Mouse (Mus musculus) forebrain, embryonic 11.5 days (tissue): ENCODE measurements around the gene Tinf2. TPM values are rescaled to one million over a fixed set of nuclear protein-coding genes. Genes with fewer than 3 reads are reported as not detected.
A peak's percentile ranks its signal among the peaks of the same experiment; 100 is the strongest.

Experiments
- ATAC-seq: fragments of 200-750 bp; cut with Nextera tagmentation; replicated peaks from 2 replicates; pipeline ENCODE4 v1.8.0; 2017; ENCODE audit warnings: moderate TSS enrichment; ENCODE audit not compliant: low FRiP score
- DNase-seq: peaks from one replicate; pipeline ENCODE4 v3.0.0-alpha.2; 2017; ENCODE audit warnings: low spot score
- H3K27ac ChIP-seq: fragments of 300-500 bp; sonication (generic); 2 replicates; pipeline ENCODE4 v1.5.1; 2014; ENCODE audit warnings: low read depth, low read length
- H3K27me3 ChIP-seq: fragments of 300-500 bp; sonication (generic); 2 replicates; pipeline ENCODE4 v1.6.1; 2014; ENCODE audit warnings: mild to moderate bottlenecking, low read length, mixed read lengths; ENCODE audit not compliant: control insufficient read depth, insufficient read depth
- H3K36me3 ChIP-seq: fragments of 300-500 bp; sonication (generic); 2 replicates; pipeline ENCODE4 v1.6.1; 2014; ENCODE audit warnings: mild to moderate bottlenecking, low read length, moderate library complexity, mixed read lengths; ENCODE audit not compliant: control insufficient read depth, insufficient read depth
- H3K4me1 ChIP-seq: fragments of 300-500 bp; sonication (generic); replicated peaks from 2 replicates; pipeline ENCODE4 v1.6.1; 2014; ENCODE audit warnings: low read length, mixed read lengths; ENCODE audit not compliant: control insufficient read depth, insufficient read depth
- H3K4me2 ChIP-seq: fragments of 300-500 bp; sonication (generic); 2 replicates; pipeline ENCODE4 v1.6.1; 2014; ENCODE audit warnings: low read depth, mild to moderate bottlenecking, low read length, moderate library complexity, mixed read lengths; ENCODE audit not compliant: severe bottlenecking
- H3K4me3 ChIP-seq: fragments of 300-500 bp; sonication (generic); 2 replicates; pipeline ENCODE4 v1.5.1; 2014; ENCODE audit warnings: low read depth, low read length
- H3K9ac ChIP-seq: fragments of 300-500 bp; sonication (generic); 2 replicates; pipeline ENCODE4 v1.6.1; 2014; ENCODE audit warnings: low read length
- H3K9me3 ChIP-seq: fragments of 300-500 bp; sonication (generic); 2 replicates; pipeline ENCODE4 v1.6.1; 2016; ENCODE audit warnings: low read length, mixed read lengths; ENCODE audit not compliant: control insufficient read depth
- WGBS: fragments of 180-500 bp; shearing (Covaris S2); extraction: QIAGEN DNeasy Blood & Tissue Kit; methylation state at CpG from one replicate; pipeline ENCODE4 v1.1.7; 2014; 5-methylcytosine and 5-hydroxymethylcytosine counted together
- polyA plus RNA-seq: library from polyadenylated mRNA; unstranded; fragments of >200 nt; fragmentation: Nextera tagmentation; extraction: Ambion mirVana; gene quantifications from 2 replicates; pipeline ENCODE4 v1.2.1, GENCODE M21; 2014

Gene Tinf2
- polyA plus RNA-seq, 1 experiment from 2014 or later = 74.8 TPM

- 94% methylated on average over 9 of the region's 9 CpGs for WGBS
Observed at GRCm38 (mm10) chr14:55637795-55638194, 43.8 kb downstream of the Tinf2 start, which contains the start of gene Gm49378. TSS of gene Gm49378 (minus strand) at chr14:55637895.

GRCm38 (mm10) chr14:55635523-55636007 is 46.1 kb downstream of the Tinf2 start, which contains the start of gene Ipo4:
TSS of gene Ipo4 (minus strand) at chr14:55635957.
- DNase-seq (peak; percentile 92), ATAC-seq (peak; percentile 86)
- H3K27me3 ChIP-seq = no peaks in the 10 kb centered on the region
- peak within 1 kb of the TSS; percentile 53 for H3K27ac ChIP-seq
- H3K36me3 ChIP-seq = peaks cover 15% of the 10 kb centered on the region
- peaks cover 3% of the 10 kb centered on the region; the same call in 1 of the 2 replicates for H3K4me1 ChIP-seq
- peak within 1 kb of the TSS; percentile 64 for H3K4me3 ChIP-seq
- peak within 1 kb of the TSS; percentile 93 for H3K4me2 ChIP-seq
- 3% methylated on average over 33 of the region's 33 CpGs for WGBS
- peak within 1 kb of the TSS; percentile 77 for H3K9ac ChIP-seq
- H3K9me3 ChIP-seq = no peaks in the 10 kb centered on the region

More at GRCm38 (mm10) chr14:55637795-55638194, 43.8 kb downstream of the Tinf2 start, which contains the start of gene Gm49378:
- no peaks in the 10 kb centered on the region for H3K9me3 ChIP-seq
- H3K9ac ChIP-seq = no peak within 1 kb of the TSS
- no peak within 1 kb of the TSS for H3K4me2 ChIP-seq
- no peak within 1 kb of the TSS for H3K27ac ChIP-seq
- H3K4me1 ChIP-seq = peaks cover 9% of the 10 kb centered on the region
- no peak within 1 kb of the TSS for H3K4me3 ChIP-seq
- peaks cover 17% of the 10 kb centered on the region for H3K36me3 ChIP-seq
- no peaks in the 10 kb centered on the region for H3K27me3 ChIP-seq
- DNase-seq = no peak
- no peak for ATAC-seq

- H3K4me1 ChIP-seq = peaks cover 3% of the 10 kb centered on the region; the same call in 1 of the 2 replicates
- ATAC-seq = no peak; the same call in 1 of the 2 replicates
- no peak for DNase-seq
- peak overlapping the region; percentile 53 for H3K27ac ChIP-seq
- peak overlapping the region; percentile 64 for H3K4me3 ChIP-seq
- H3K27me3 ChIP-seq = no peaks in the 10 kb centered on the region
- H3K9ac ChIP-seq = peak overlapping the region; percentile 77
- 3% methylated on average over 23 of the region's 23 CpGs for WGBS
- H3K36me3 ChIP-seq = peaks cover 10% of the 10 kb centered on the region
- peak overlapping the region; percentile 93 for H3K4me2 ChIP-seq
- no peaks in the 10 kb centered on the region for H3K9me3 ChIP-seq
Observed at GRCm38 (mm10) chr14:55634874-55635522, 46.6 kb downstream of the Tinf2 start.

GRCm38 (mm10) chr14:55629312-55629711 is 52.3 kb downstream of the Tinf2 start:
- WGBS = 61% methylated on average over 5 of the region's 5 CpGs
- DNase-seq = peak; percentile 69
- Histone ChIP-seq H3K4me1 (no peaks in the 10 kb centered on the region), H3K27me3 (no peaks in the 10 kb centered on the region), H3K4me2 (no peak overlapping the region), H3K9me3 (no peaks in the 10 kb centered on the region), H3K36me3 (peaks cover 22% of the 10 kb centered on the region; the same call in 1 of the 2 replicates), H3K27ac (no peak overlapping the region), H3K9ac (no peak overlapping the region), H3K4me3 (no peak overlapping the region)
- no peak for ATAC-seq

GRCm38 (mm10) chr14:55628077-55628827 is 53.4 kb downstream of the Tinf2 start:
- no peak overlapping the region for H3K27ac ChIP-seq
- H3K4me3 ChIP-seq = no peak overlapping the region
- WGBS = 94% methylated on average over 27 of the region's 27 CpGs
- H3K27me3 ChIP-seq = no peaks in the 10 kb centered on the region
- no peaks in the 10 kb centered on the region for H3K4me1 ChIP-seq
- peaks cover 22% of the 10 kb centered on the region; the same call in 1 of the 2 replicates for H3K36me3 ChIP-seq
- H3K4me2 ChIP-seq = no peak overlapping the region
- H3K9ac ChIP-seq = no peak overlapping the region
- no peak for ATAC-seq
- no peak for DNase-seq
- no peaks in the 10 kb centered on the region for H3K9me3 ChIP-seq

Other genes starting within 250 kb of the Tinf2 start
- 30.2 and 36.5 TPM in 2 replicates for gene Dhrs4, start 203.1 kb downstream of the Tinf2 start, polyA plus RNA-seq
- 13.3 and 14.6 TPM in 2 replicates for gene Carmil3, start 191.2 kb downstream of the Tinf2 start, polyA plus RNA-seq
- gene Cpne6, start 171.4 kb downstream of the Tinf2 start, polyA plus RNA-seq = 0.21 and 0.28 TPM in 2 replicates
- gene Nrl, start 156.8 kb downstream of the Tinf2 start, polyA plus RNA-seq = not detected in 2 replicates
- 16.2 and 17.8 TPM in 2 replicates for gene Pck2, start 141.6 kb downstream of the Tinf2 start, polyA plus RNA-seq
- gene Dcaf11, start 121.8 kb downstream of the Tinf2 start, polyA plus RNA-seq = 74.2 and 74.6 TPM in 2 replicates
- gene A730061H03Rik, start 121.4 kb downstream of the Tinf2 start, polyA plus RNA-seq = 0.71 TPM in 1 of 2 replicates, not detected in the other
- gene Fitm1, start 106.2 kb downstream of the Tinf2 start, polyA plus RNA-seq = not detected in 2 replicates
- 100 and 105 TPM in 2 replicates for gene Psme1, start 103.7 kb downstream of the Tinf2 start, polyA plus RNA-seq
- gene Emc9, start 96.5 kb downstream of the Tinf2 start, polyA plus RNA-seq = 3.4 and 4.7 TPM in 2 replicates
- gene Psme2, start 90.7 kb downstream of the Tinf2 start, polyA plus RNA-seq = 178 and 187 TPM in 2 replicates
- 13.7 and 18.1 TPM in 2 replicates for gene Rnf31, start 90.1 kb downstream of the Tinf2 start, polyA plus RNA-seq
- 6.5 and 8.6 TPM in 2 replicates for gene Irf9, start 78.2 kb downstream of the Tinf2 start, polyA plus RNA-seq
- 4.8 and 5.5 TPM in 2 replicates for gene Rec8, start 63.8 kb downstream of the Tinf2 start, polyA plus RNA-seq
- gene Ipo4, start 45.9 kb downstream of the Tinf2 start, polyA plus RNA-seq = 77.2 and 104 TPM in 2 replicates
- gene Gm49378, start 43.9 kb downstream of the Tinf2 start, polyA plus RNA-seq = 3.4 and 4.0 TPM in 2 replicates
- gene Tm9sf1, start 38.0 kb downstream of the Tinf2 start, polyA plus RNA-seq = 77.1 and 78.4 TPM in 2 replicates
- 0.76 and 0.99 TPM in 2 replicates for gene Tssk4, start 31.6 kb downstream of the Tinf2 start, polyA plus RNA-seq
- 61.9 and 62.3 TPM in 2 replicates for gene Mdp1, start 21.3 kb downstream of the Tinf2 start, polyA plus RNA-seq
- gene Gmpr2, start 9.9 kb downstream of the Tinf2 start, polyA plus RNA-seq = 59.7 and 62.5 TPM in 2 replicates
- gene Nedd8, start 9.7 kb downstream of the Tinf2 start, polyA plus RNA-seq = 583 and 616 TPM in 2 replicates
- 0.21 and 1.4 TPM in 2 replicates for gene Tgm1, start 32.1 kb upstream of the Tinf2 start, polyA plus RNA-seq
- gene Rabggta, start 40.4 kb upstream of the Tinf2 start, polyA plus RNA-seq = 23.4 and 27.1 TPM in 2 replicates
- 63.6 and 76.7 TPM in 2 replicates for gene Dhrs1, start 63.9 kb upstream of the Tinf2 start, polyA plus RNA-seq
- 54.2 and 57.4 TPM in 2 replicates for gene Nop9, start 63.9 kb upstream of the Tinf2 start, polyA plus RNA-seq
- gene Cideb, start 76.6 kb upstream of the Tinf2 start, polyA plus RNA-seq = not detected in 2 replicates
- 0.32 and 0.43 TPM in 2 replicates for gene Ltb4r2, start 79.6 kb upstream of the Tinf2 start, polyA plus RNA-seq
- 0.45 TPM in 1 of 2 replicates, not detected in the other for gene Ltb4r1, start 84.1 kb upstream of the Tinf2 start, polyA plus RNA-seq
- gene Adcy4, start 102.3 kb upstream of the Tinf2 start, polyA plus RNA-seq = 6.1 and 7.2 TPM in 2 replicates
- 6.6 and 9.7 TPM in 2 replicates for gene Ripk3, start 107.0 kb upstream of the Tinf2 start, polyA plus RNA-seq
- 30.8 and 32.7 TPM in 2 replicates for gene Nfatc4, start 141.3 kb upstream of the Tinf2 start, polyA plus RNA-seq
- 20.2 and 20.3 TPM in 2 replicates for gene Nynrin, start 172.2 kb upstream of the Tinf2 start, polyA plus RNA-seq
- 0.37 TPM in 1 of 2 replicates, not detected in the other for gene Cbln3, start 202.6 kb upstream of the Tinf2 start, polyA plus RNA-seq
- gene Khnyn, start 203.1 kb upstream of the Tinf2 start, polyA plus RNA-seq = 13.6 and 14.9 TPM in 2 replicates
- 38.0 and 48.6 TPM in 2 replicates for gene Sdr39u1, start 218.5 kb upstream of the Tinf2 start, polyA plus RNA-seq